Mouse (Mus musculus): ENCODE data around the gene Gm44503. TPM values are rescaled to one million over a fixed set of nuclear protein-coding genes. Genes with fewer than 3 reads are reported as not detected.

Gene Gm44503
- polyA plus RNA-seq (2014; fragmentation: Nextera tagmentation; extraction: Ambion mirVana) = not detected in 2 replicates

DNA sequence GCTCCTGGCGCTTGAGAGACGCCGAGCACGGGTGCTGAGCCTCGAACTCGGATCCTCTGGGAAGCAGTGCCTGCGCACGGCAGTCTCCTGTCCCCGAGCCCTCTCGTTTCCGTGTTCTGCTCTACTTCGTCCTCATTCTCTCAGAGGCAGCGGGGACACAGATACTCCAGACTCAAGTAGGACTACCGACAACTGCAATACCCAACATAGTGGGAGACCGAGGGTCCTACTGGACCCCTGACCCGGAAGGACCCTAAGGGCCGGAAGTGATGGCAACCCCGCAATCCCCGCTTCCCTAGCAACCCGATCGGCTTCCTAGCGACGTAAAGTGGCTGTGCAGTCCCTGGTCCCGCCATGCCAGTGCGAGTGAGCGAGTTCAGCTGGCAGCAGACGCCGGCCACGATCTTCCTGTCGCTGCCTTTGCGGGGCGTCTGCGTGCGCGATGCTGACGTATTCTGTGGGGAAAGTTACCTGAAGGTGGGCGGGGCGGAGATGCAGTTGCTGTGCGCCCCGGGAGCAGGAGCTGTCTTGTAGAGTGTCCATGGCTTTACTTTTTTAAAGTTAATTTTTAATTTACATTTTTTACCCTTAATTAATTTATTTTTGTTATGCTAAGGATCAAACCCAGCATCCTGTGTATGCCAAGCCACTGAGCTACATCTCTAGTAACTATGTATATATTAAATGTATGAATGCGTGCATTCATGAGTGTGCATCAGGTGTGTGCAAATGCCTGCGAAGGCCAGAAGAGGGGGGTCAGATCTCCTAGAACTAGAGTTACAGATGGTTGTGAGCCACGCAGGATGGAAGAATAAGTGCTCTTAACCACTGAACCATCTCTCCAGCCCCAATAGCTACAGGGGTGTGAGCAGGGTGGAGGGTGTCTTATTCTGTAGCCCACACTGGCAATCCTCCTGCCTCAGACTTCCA is at the start of gene Gm44503, which contains the start of gene Dyx1c1:
Gm44503 (plus strand) TSS at position 332 of the 930 bp plus-strand sequence.
Dyx1c1 (plus strand) TSS at position 265 of the 930 bp plus-strand sequence.
- peak; percentile 92 for ATAC-seq (ENCODE audit: low FRiP score, low TSS enrichment)
- Histone ChIP-seq H3K4me2 (replicated peaks; ENCODE audit: low read depth, low read length) (peak within 1 kb of the TSS; percentile 46), H3K4me3 (ENCODE audit: low read length) (peak within 1 kb of the TSS; percentile 55), H3K4me1 (ENCODE audit: control insufficient read depth, insufficient read depth, low read length) (no peaks in the 10 kb centered on the region), H3K9ac (ENCODE audit: low read depth, low read length) (peak within 1 kb of the TSS; percentile 50), H3K9me3 (ENCODE audit: control insufficient read depth, low read length) (no peaks in the 10 kb centered on the region), H3K36me3 (ENCODE audit: control insufficient read depth, insufficient read depth, low read length) (no peaks in the 10 kb centered on the region), H3K27me3 (ENCODE audit: control insufficient read depth, insufficient read depth, low read length) (no peaks in the 10 kb centered on the region), H3K27ac (ENCODE audit: low read depth, low read length) (peak within 1 kb of the TSS; percentile 32; the same call in 1 of the 2 replicates)
- WGBS = 2% methylated on average over 43 of the region's 43 CpGs

DNA sequence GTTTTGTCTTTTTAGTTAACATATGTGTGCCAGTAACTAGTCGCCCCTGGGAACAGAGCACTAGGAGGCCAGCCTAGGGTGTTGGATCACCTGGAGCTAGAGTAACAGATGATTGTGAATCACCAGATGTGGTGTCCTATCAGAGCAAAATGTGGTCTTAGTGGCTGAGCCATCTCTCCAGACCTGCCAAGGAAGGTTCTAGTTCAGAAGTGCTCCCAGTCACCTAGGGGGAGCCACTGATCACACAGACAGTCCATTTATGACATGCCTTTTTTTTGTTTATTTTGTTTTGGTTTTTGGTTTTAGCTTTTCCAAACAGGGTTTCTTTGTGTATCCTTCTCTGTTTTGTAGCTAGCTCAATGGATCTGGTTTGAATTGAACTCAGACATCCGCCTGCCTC is 47.3 kb upstream of the Gm44503 start:
- Histone ChIP-seq H3K9ac (ENCODE audit: low read depth, low read length) (no peak overlapping the region), H3K4me2 (replicated peaks; ENCODE audit: low read depth, low read length) (no peak overlapping the region), H3K27me3 (ENCODE audit: control insufficient read depth, insufficient read depth, low read length) (no peaks in the 10 kb centered on the region), H3K4me1 (ENCODE audit: control insufficient read depth, insufficient read depth, low read length) (no peaks in the 10 kb centered on the region), H3K4me3 (ENCODE audit: low read length) (no peak overlapping the region), H3K36me3 (ENCODE audit: control insufficient read depth, insufficient read depth, low read length) (peaks cover 11% of the 10 kb centered on the region; the same call in 1 of the 2 replicates), H3K27ac (ENCODE audit: low read depth, low read length) (no peak overlapping the region), H3K9me3 (ENCODE audit: control insufficient read depth, low read length) (no peaks in the 10 kb centered on the region)
- WGBS = 93% methylated on average over 2 of the region's 2 CpGs
- no peak for ATAC-seq (ENCODE audit: low FRiP score, low TSS enrichment)

DNA sequence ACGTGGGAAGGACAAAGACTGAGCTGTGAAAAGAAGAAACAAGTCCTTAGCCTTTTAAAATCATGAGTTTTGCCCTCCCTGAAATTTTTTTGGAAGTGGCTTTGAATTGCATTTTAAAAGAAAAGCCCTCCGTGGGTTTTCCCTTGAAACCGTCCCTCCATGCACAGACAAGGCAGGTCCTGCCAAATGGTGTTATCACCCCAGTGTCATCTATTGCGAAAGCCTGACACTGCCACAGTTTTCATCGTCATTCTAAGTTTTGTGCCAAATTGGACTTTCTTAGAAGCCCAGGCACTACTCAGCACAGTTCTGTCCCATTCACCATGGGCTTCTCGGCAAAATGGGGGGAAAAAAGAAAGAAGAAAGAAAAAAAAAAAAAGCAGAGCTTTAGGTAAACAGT is 45.1 kb upstream of the Gm44503 start:
- Histone ChIP-seq H3K4me1 (ENCODE audit: control insufficient read depth, insufficient read depth, low read length) (no peaks in the 10 kb centered on the region), H3K4me3 (ENCODE audit: low read length) (no peak overlapping the region), H3K36me3 (ENCODE audit: control insufficient read depth, insufficient read depth, low read length) (peaks cover 3% of the 10 kb centered on the region; the same call in 1 of the 2 replicates), H3K27me3 (ENCODE audit: control insufficient read depth, insufficient read depth, low read length) (no peaks in the 10 kb centered on the region), H3K4me2 (replicated peaks; ENCODE audit: low read depth, low read length) (no peak overlapping the region; the same call in 1 of the 2 replicates), H3K27ac (ENCODE audit: low read depth, low read length) (no peak overlapping the region), H3K9ac (ENCODE audit: low read depth, low read length) (no peak overlapping the region), H3K9me3 (ENCODE audit: control insufficient read depth, low read length) (no peaks in the 10 kb centered on the region)
- WGBS = 37% methylated on average over 6 of the region's 6 CpGs
- ATAC-seq (ENCODE audit: low FRiP score, low TSS enrichment) = no peak

DNA sequence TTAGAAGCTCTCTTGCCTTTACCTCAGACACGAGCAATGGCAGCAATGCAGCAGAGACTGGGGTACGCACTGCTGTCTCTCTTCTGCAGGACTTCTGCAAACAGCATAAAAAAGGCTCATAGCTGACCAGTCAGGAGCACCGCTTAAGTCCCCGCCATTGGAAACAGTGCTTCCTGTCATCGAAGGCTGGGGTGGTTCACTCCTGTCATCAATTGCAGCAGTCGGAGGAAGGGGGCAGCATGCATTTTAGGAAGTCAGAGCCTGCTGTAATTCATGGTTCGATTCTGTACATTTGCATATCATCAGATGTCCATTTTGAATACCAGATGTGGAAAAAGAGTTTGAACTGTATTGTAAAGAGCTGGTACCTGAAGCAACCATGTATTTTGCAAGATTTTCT is 42.9 kb upstream of the Gm44503 start:
- Histone ChIP-seq H3K9me3 (ENCODE audit: control insufficient read depth, low read length) (no peaks in the 10 kb centered on the region), H3K4me3 (ENCODE audit: low read length) (no peak overlapping the region), H3K9ac (ENCODE audit: low read depth, low read length) (no peak overlapping the region), H3K36me3 (ENCODE audit: control insufficient read depth, insufficient read depth, low read length) (peaks cover 3% of the 10 kb centered on the region; the same call in 1 of the 2 replicates), H3K4me1 (ENCODE audit: control insufficient read depth, insufficient read depth, low read length) (no peaks in the 10 kb centered on the region), H3K27ac (ENCODE audit: low read depth, low read length) (no peak overlapping the region), H3K4me2 (replicated peaks; ENCODE audit: low read depth, low read length) (no peak overlapping the region), H3K27me3 (ENCODE audit: control insufficient read depth, insufficient read depth, low read length) (no peaks in the 10 kb centered on the region)
- ATAC-seq (ENCODE audit: low FRiP score, low TSS enrichment) = no peak
- 65% methylated on average over 7 of the region's 7 CpGs for WGBS

DNA sequence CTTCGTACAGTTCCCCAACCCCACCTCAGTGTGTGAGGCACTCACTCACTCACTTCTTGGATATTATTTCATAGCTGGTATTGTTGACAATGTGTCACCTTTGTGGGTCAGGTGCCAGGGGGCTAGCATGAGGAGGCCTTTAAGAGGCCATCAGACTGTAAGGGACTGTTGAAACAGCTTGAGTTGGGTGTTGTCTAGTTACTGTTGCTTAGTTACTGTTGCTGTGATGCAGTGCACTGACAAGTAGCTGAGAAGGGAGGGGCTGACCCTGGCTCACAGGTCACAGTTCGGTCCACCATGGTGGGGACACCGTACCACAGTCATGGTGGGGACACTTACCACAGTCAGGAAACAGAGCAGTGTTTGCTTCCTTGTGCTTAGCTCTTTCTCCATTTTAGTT is 35.6 kb upstream of the Gm44503 start:
- H3K9me3 ChIP-seq (ENCODE audit: control insufficient read depth, low read length) = no peaks in the 10 kb centered on the region
- H3K4me1 ChIP-seq (ENCODE audit: control insufficient read depth, insufficient read depth, low read length) = peaks cover 5% of the 10 kb centered on the region; the same call in 1 of the 2 replicates
- WGBS = 79% methylated on average over 3 of the region's 3 CpGs
- no peaks in the 10 kb centered on the region for H3K36me3 ChIP-seq (ENCODE audit: control insufficient read depth, insufficient read depth, low read length)
- H3K27me3 ChIP-seq (ENCODE audit: control insufficient read depth, insufficient read depth, low read length) = no peaks in the 10 kb centered on the region
- no peak for ATAC-seq (ENCODE audit: low FRiP score, low TSS enrichment)
- H3K4me2 ChIP-seq (replicated peaks; ENCODE audit: low read depth, low read length) = no peak overlapping the region
- no peak overlapping the region for H3K9ac ChIP-seq (ENCODE audit: low read depth, low read length)
- H3K27ac ChIP-seq (ENCODE audit: low read depth, low read length) = no peak overlapping the region
- H3K4me3 ChIP-seq (ENCODE audit: low read length) = no peak overlapping the region

DNA sequence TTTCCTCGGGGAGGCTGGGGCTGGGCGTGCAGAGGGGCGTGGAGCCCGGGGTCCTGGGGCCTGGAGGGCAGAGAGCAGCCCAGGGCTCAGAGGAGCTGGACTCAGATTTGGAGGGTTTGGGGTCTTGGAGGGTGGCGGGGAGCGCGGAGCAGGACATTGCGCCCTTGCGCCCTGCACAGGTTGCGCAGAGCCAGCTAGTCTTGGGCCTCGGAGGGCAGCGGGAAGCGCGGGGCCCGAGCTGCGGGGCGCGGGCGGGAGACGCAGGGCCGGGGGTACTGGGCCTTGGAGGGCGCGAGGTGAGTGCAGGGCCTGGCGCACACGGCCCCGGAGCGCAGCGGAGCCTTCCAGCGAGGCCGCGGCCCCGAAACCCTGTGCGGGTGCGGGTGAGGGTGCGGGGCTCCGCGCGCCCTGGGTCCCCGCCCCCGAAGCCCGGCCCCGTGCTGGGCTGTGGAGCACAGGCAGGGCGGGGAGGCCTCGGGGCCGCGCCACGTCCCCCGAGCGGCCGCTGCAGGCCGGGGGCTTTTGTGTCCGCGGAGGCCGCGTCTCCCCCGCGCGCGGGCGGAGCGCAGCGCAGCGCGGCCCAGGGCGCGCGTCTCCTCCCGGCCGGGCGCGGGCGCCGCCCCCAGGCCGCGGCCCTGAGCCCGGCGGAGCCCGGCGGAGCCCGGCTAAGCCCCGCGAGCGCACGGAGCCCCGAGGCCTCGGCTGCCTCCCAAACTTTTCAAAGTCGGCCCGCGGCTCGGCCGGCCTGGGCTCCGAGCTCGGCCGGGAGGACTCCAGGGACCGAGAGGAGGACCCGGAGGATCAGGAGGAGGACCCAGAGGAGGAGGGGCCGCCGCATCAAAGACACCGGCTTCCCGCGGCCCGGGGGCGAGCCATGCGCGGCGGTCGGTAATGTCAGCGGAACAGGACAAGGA is 33.4 kb upstream of the Gm44503 start, which contains the start of gene Pygo1:
Pygo1 (plus strand) TSS at position 625 of the 914 bp plus-strand sequence.
- peak; percentile 90 for ATAC-seq (ENCODE audit: low FRiP score, low TSS enrichment)
- H3K4me3 ChIP-seq (ENCODE audit: low read length) = peak within 1 kb of the TSS; percentile 52
- peak within 1 kb of the TSS; percentile 40 for H3K27ac ChIP-seq (ENCODE audit: low read depth, low read length)
- no peaks in the 10 kb centered on the region; the same call in 1 of the 2 replicates for H3K36me3 ChIP-seq (ENCODE audit: control insufficient read depth, insufficient read depth, low read length)
- peak within 1 kb of the TSS; percentile 95 for H3K4me2 ChIP-seq (replicated peaks; ENCODE audit: low read depth, low read length)
- H3K4me1 ChIP-seq (ENCODE audit: control insufficient read depth, insufficient read depth, low read length) = peaks cover 5% of the 10 kb centered on the region; the same call in 1 of the 2 replicates
- WGBS = under 1% methylated on average over 82 of the region's 108 CpGs
- H3K27me3 ChIP-seq (ENCODE audit: control insufficient read depth, insufficient read depth, low read length) = no peaks in the 10 kb centered on the region
- H3K9ac ChIP-seq (ENCODE audit: low read depth, low read length) = peak within 1 kb of the TSS; percentile 93
- H3K9me3 ChIP-seq (ENCODE audit: control insufficient read depth, low read length) = no peaks in the 10 kb centered on the region

DNA sequence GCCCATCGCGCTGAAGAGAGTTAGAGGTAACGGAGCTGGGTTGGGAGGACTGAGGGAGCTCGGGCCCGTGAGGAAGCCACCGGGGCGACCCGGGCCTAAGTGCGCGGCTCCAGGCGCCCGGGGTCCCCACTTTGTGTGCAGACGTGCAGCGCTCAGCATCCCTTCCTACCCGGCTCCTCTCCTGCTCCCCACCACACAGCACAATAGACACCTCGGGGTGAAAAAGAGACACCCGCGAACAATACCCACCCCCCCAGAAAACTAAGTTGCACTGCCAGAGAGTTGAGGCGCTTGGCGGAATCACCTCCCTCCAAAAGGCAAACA is 32.8 kb upstream of the Gm44503 start:
- Histone ChIP-seq H3K4me2 (replicated peaks; ENCODE audit: low read depth, low read length) (peak overlapping the region; percentile 95), H3K4me3 (ENCODE audit: low read length) (peak overlapping the region; percentile 52), H3K27ac (ENCODE audit: low read depth, low read length) (peak overlapping the region; percentile 40), H3K4me1 (ENCODE audit: control insufficient read depth, insufficient read depth, low read length) (peaks cover 5% of the 10 kb centered on the region; the same call in 1 of the 2 replicates), H3K27me3 (ENCODE audit: control insufficient read depth, insufficient read depth, low read length) (no peaks in the 10 kb centered on the region), H3K9me3 (ENCODE audit: control insufficient read depth, low read length) (no peaks in the 10 kb centered on the region), H3K36me3 (ENCODE audit: control insufficient read depth, insufficient read depth, low read length) (no peaks in the 10 kb centered on the region; the same call in 1 of the 2 replicates), H3K9ac (ENCODE audit: low read depth, low read length) (peak overlapping the region; percentile 93)
- under 1% methylated on average over 20 of the region's 20 CpGs for WGBS
- no peak; the same call in none of the 2 replicates for ATAC-seq (ENCODE audit: low FRiP score, low TSS enrichment)

DNA sequence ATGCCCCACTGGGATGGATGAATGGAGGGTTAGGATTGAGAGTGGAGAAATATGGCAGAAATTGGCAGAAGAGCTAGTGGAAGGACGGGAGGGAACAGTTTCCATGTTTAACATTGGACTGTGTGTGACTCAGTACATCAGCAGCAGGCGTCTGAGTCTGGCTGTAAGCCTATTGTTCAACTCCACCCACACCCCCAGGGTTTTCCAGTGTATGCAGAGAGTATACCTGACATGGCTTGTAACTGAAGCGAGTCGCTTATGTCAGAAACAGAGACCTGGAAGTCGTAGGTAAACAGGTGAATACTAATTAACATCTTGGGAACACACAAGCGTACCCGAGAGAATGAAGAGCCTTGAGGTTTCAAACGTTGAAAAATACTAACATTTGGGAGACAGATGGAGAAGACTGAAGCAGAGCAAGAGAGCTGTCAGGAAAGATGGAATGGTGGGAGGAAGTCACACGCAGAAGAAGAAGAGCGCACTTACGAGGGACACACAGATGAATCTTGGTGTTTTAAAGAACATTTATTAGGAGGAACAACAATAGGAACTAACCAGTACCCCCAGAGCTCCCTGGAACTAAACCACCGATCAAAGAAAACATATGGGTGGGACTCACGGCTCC is 27.4 kb upstream of the Gm44503 start:
- H3K4me3 ChIP-seq (ENCODE audit: low read length) = no peak overlapping the region
- no peak overlapping the region for H3K4me2 ChIP-seq (replicated peaks; ENCODE audit: low read depth, low read length)
- ATAC-seq (ENCODE audit: low FRiP score, low TSS enrichment) = no peak
- H3K27ac ChIP-seq (ENCODE audit: low read depth, low read length) = no peak overlapping the region
- WGBS = 85% methylated on average over 13 of the region's 13 CpGs
- no peaks in the 10 kb centered on the region for H3K27me3 ChIP-seq (ENCODE audit: control insufficient read depth, insufficient read depth, low read length)
- no peak overlapping the region for H3K9ac ChIP-seq (ENCODE audit: low read depth, low read length)
- peaks cover 2% of the 10 kb centered on the region; the same call in 1 of the 2 replicates for H3K36me3 ChIP-seq (ENCODE audit: control insufficient read depth, insufficient read depth, low read length)
- H3K9me3 ChIP-seq (ENCODE audit: control insufficient read depth, low read length) = no peaks in the 10 kb centered on the region
- H3K4me1 ChIP-seq (ENCODE audit: control insufficient read depth, insufficient read depth, low read length) = peaks cover 5% of the 10 kb centered on the region; the same call in 1 of the 2 replicates
